Mouse (Mus musculus): Measurements from ENCODE around the gene Gbx2. TPM values are rescaled to one million over a fixed set of nuclear protein-coding genes. Genes with fewer than 3 reads are reported as not detected.

The Gbx2 gene
- polyA plus RNA-seq (2012; rRNA removed): 1.7 and 2.1 TPM in 2 replicates

DNA sequence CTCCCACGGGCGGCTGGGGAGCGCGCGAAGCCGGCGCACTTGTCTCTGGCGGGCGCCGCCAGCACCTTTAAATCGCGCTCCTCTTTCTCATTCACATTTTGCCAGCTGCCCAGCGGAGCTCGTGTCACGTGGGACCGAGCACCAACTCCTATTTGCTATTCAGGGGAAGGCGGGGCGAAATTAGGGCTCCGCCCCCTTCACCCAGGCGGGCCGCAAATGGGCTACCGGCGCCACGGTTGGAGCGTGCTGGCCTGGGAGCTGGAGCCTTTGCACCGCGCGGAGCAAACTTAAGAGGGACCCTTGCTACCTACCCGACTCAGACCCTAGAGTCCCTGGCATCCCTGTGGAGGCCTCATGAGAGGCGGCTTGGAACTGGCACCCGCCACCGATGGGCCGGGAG, at the start of gene Gbx2:
Gbx2 (minus strand) TSS at position 60 of the 400 bp plus-strand sequence.
- Histone ChIP-seq H3K4me3 (replicated peaks; ENCODE audit: insufficient read depth, low read depth, low read length) (no peak within 1 kb of the TSS), H3K4me1 (ENCODE audit: control insufficient read depth, insufficient read depth, low read length) (no peaks in the 10 kb centered on the region; the same call in 1 of the 2 replicates), H3K27ac (ENCODE audit: insufficient read depth, low read length) (no peak within 1 kb of the TSS), H3K27me3 (ENCODE audit: control insufficient read depth, insufficient read depth, low read length) (peaks cover 8% of the 10 kb centered on the region; the same call in 1 of the 2 replicates)
- WGBS: 2% methylated on average over 33 of the region's 33 CpGs
- TF ChIP-seq CTCF (IDR thresholded peaks at IDR 0.05; ENCODE audit: borderline replicate concordance, insufficient read depth, low read depth, low read length): no peak
- no peak for TF ChIP-seq POLR2A (IDR thresholded peaks at IDR 0.05; ENCODE audit: borderline replicate concordance, insufficient read depth, low read length)
- no peak for DNase-seq

DNA sequence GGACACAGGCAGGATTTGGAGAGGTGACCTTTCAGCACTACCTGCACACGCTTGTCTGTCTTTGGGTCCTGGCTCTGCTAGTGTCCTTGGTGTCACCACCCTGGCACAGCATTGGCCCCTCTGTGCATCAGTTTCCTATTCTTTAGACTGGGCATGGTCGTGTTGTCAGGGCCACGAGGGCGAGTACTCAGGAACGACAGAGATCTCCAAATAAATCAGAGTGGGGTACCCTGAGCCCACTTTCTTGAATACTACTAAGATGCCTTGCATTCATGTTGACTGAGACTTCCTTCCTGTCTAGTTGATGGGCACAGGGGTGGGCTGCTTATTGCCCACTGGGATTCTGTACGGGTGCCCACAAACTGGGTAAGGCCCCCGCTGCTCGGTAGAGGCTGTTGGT, 46.3 kb upstream of the Gbx2 start:
- Histone ChIP-seq H3K4me3 (replicated peaks; ENCODE audit: insufficient read depth, low read depth, low read length) (no peak overlapping the region), H3K4me1 (ENCODE audit: control insufficient read depth, insufficient read depth, low read length) (no peaks in the 10 kb centered on the region), H3K27ac (ENCODE audit: insufficient read depth, low read length) (no peak overlapping the region), H3K27me3 (ENCODE audit: control insufficient read depth, insufficient read depth, low read length) (no peaks in the 10 kb centered on the region)
- no peak for DNase-seq
- WGBS: 91% methylated on average over 8 of the region's 8 CpGs
- no peak for TF ChIP-seq CTCF (IDR thresholded peaks at IDR 0.05; ENCODE audit: borderline replicate concordance, insufficient read depth, low read depth, low read length)

DNA sequence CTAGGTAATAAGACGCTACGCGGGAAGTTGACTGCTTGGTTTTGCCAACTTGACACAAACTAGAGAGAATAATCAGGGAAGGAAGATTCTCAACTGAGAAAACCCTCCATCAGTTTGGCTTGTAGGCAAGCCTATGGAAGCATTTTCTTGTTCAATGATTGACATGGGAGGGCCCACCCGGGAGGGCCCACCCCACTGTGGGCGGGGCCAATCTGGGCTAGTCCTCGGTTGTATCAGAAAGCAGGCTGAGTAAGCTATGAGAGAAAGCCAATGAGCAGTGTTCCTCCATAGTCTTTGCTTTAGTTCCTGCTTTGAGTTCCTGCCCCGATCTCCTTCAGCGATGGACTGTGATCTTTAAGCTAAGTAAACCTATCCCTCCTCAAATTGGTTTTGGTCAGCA, 45.4 kb upstream of the Gbx2 start:
- H3K4me1 ChIP-seq (ENCODE audit: control insufficient read depth, insufficient read depth, low read length): no peaks in the 10 kb centered on the region
- no peak overlapping the region for H3K4me3 ChIP-seq (replicated peaks; ENCODE audit: insufficient read depth, low read depth, low read length)
- 77% methylated on average over 8 of the region's 8 CpGs for WGBS
- H3K27me3 ChIP-seq (ENCODE audit: control insufficient read depth, insufficient read depth, low read length): no peaks in the 10 kb centered on the region
- DNase-seq: no peak
- TF ChIP-seq CTCF (IDR thresholded peaks at IDR 0.05; ENCODE audit: borderline replicate concordance, insufficient read depth, low read depth, low read length) (no peak), POLR2A (IDR thresholded peaks at IDR 0.05; ENCODE audit: borderline replicate concordance, insufficient read depth, low read length) (no peak)
- no peak overlapping the region for H3K27ac ChIP-seq (ENCODE audit: insufficient read depth, low read length)

DNA sequence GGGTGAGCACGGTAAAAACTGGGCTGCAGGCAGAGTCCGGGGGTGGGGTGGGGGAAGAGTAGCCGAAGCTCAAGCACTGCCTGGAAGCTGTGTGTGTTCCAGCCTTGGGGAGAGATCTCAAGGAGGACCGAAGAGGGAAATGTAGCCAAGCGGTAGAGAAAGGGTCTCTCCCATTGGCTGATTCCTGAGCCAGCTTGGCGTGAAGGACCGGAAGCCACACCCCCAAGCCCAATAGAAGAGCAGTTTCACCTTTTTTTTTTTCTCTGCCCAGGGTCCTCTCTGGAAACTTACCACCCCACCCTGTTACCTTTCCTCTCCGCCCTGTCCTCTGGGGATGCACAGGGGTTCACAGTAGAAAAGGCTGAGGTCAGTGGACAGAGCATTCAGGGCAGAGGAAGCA, 43.6 kb upstream of the Gbx2 start:
- Histone ChIP-seq H3K4me3 (replicated peaks; ENCODE audit: insufficient read depth, low read depth, low read length) (no peak overlapping the region), H3K27me3 (ENCODE audit: control insufficient read depth, insufficient read depth, low read length) (no peaks in the 10 kb centered on the region), H3K4me1 (ENCODE audit: control insufficient read depth, insufficient read depth, low read length) (no peaks in the 10 kb centered on the region), H3K27ac (ENCODE audit: insufficient read depth, low read length) (no peak overlapping the region)
- TF ChIP-seq POLR2A (IDR thresholded peaks at IDR 0.05; ENCODE audit: borderline replicate concordance, insufficient read depth, low read length) (no peak), CTCF (IDR thresholded peaks at IDR 0.05; ENCODE audit: borderline replicate concordance, insufficient read depth, low read depth, low read length) (no peak)
- no peak for DNase-seq
- WGBS: 70% methylated on average over 8 of the region's 8 CpGs

DNA sequence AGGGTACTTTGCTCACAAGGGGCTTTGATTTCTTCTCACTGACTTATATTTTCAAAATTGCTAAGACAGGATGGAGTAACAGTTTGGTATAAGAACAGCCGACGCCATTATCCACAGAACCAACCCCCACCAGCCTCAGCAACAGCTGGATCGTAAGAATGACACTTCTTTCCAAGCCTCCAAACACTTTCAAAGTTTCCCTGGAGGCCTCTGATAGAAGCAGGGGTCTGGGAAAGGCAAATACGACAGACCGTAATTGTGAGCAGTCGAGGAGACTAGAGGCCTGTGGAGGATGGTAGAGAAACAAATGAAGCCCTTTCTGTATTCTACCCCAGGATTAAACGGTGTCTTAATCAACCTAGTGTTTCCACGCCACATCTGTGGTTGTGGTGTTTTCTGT, 40.9 kb upstream of the Gbx2 start:
- H3K27me3 ChIP-seq (ENCODE audit: control insufficient read depth, insufficient read depth, low read length): no peaks in the 10 kb centered on the region
- H3K27ac ChIP-seq (ENCODE audit: insufficient read depth, low read length): no peak overlapping the region
- DNase-seq: no peak
- no peak for TF ChIP-seq POLR2A (IDR thresholded peaks at IDR 0.05; ENCODE audit: borderline replicate concordance, insufficient read depth, low read length)
- no peak for TF ChIP-seq CTCF (IDR thresholded peaks at IDR 0.05; ENCODE audit: borderline replicate concordance, insufficient read depth, low read depth, low read length)
- WGBS: 77% methylated on average over 8 of the region's 8 CpGs
- no peaks in the 10 kb centered on the region for H3K4me1 ChIP-seq (ENCODE audit: control insufficient read depth, insufficient read depth, low read length)
- H3K4me3 ChIP-seq (replicated peaks; ENCODE audit: insufficient read depth, low read depth, low read length): no peak overlapping the region

DNA sequence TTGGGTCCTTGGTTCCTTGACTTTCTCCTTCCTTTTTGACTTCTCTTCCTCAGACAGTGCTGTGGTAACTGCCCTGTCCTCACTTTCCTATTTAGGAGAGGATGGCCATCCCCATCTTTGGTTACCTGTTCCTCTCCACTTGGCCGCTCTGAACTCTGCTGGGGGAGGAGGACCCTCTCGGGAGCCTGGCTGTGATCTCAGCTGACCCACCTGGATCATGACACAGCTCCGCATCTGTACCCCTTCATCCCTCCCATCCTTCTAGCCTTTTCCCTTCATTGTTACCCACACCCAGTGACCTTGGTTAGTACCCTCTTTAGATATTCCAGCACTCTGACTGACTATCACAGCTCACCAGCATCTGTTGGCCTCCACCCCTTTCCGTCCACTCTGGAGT, 38.7 kb upstream of the Gbx2 start:
- DNase-seq: no peak
- TF ChIP-seq POLR2A (IDR thresholded peaks at IDR 0.05; ENCODE audit: borderline replicate concordance, insufficient read depth, low read length) (no peak), CTCF (IDR thresholded peaks at IDR 0.05; ENCODE audit: borderline replicate concordance, insufficient read depth, low read depth, low read length) (no peak)
- 82% methylated on average over 4 of the region's 4 CpGs for WGBS
- no peak overlapping the region for H3K4me3 ChIP-seq (replicated peaks; ENCODE audit: insufficient read depth, low read depth, low read length)
- H3K27ac ChIP-seq (ENCODE audit: insufficient read depth, low read length): no peak overlapping the region
- no peaks in the 10 kb centered on the region for H3K27me3 ChIP-seq (ENCODE audit: control insufficient read depth, insufficient read depth, low read length)
- no peaks in the 10 kb centered on the region for H3K4me1 ChIP-seq (ENCODE audit: control insufficient read depth, insufficient read depth, low read length)

DNA sequence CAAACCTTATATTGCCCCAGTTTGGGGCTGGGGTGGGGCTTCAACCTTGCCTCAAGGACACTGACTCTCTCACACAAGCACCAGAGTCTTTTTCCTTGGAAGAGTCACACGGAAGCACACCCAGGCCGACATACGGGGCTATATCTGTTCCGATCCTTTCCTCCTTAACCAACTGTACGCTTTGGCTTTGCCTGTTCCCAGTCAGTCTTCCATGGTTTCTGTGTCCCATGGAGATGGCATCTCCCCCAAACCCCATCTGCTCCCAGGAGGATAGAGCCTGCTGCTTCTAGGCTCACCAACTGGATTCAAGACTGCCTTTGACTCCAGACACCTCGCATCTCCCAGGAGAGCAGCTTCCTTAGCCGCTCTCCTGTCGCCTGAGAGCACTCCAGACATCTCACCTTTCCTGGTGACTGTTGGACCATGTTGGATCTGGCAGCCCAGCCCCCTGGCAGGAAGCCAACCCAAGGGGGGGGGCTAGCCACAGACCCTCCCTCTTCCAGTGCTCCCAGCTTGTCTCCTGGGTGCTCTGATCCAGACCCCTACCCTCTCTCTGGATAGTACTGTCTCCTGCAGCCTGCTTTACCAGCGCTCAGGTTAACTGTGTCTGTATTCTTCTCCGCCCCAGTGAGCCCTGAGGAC, 38.2 kb upstream of the Gbx2 start:
- Histone ChIP-seq H3K4me1 (ENCODE audit: control insufficient read depth, insufficient read depth, low read length) (no peaks in the 10 kb centered on the region), H3K27me3 (ENCODE audit: control insufficient read depth, insufficient read depth, low read length) (no peaks in the 10 kb centered on the region), H3K4me3 (replicated peaks; ENCODE audit: insufficient read depth, low read depth, low read length) (no peak overlapping the region), H3K27ac (ENCODE audit: insufficient read depth, low read length) (no peak overlapping the region)
- no peak for TF ChIP-seq POLR2A (IDR thresholded peaks at IDR 0.05; ENCODE audit: borderline replicate concordance, insufficient read depth, low read length)
- no peak for TF ChIP-seq CTCF (IDR thresholded peaks at IDR 0.05; ENCODE audit: borderline replicate concordance, insufficient read depth, low read depth, low read length)
- WGBS: 39% methylated on average over 10 of the region's 10 CpGs
- DNase-seq: peak in 1 of 2 experiments; percentile 14

DNA sequence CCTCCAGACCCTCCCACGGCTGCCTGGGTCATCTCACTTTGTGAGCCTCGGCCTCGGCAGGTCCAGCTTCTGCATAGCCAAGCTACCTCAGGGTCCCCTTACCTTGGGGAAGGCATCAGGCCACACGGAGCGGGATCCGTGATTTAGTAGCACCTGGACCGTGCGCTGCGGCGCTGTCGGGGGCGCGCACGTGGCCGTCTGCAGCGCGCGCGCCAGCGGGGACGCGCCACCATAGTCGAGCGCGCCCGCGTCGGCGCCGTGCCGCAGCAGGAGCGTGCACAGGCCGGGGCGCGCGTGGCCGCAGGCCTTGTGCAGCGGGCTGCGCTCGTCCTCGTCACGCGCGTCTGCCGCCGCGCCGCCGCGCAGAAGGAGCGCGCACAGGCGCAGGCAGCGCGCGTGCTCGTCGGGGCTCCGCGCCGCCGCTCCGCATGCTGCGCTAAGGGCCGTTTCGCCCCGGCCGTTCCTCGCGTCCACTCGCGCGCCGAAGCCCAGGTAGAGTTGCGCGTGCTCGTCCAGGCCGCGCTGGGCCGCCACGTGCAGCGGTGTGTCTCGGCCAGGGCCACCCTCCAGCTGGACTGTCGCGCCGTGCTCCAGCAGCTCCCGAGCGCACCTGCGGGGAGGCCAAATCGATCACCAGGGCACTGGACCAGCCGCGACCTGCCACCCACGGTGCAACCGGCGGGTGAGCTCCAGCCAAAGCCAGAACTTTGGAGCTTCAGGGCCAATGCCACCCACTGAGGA, 37.3 kb upstream of the Gbx2 start:
- Histone ChIP-seq H3K27ac (ENCODE audit: insufficient read depth, low read length) (no peak overlapping the region), H3K4me3 (replicated peaks; ENCODE audit: insufficient read depth, low read depth, low read length) (peak overlapping the region; percentile 66), H3K4me1 (ENCODE audit: control insufficient read depth, insufficient read depth, low read length) (no peaks in the 10 kb centered on the region), H3K27me3 (ENCODE audit: control insufficient read depth, insufficient read depth, low read length) (no peaks in the 10 kb centered on the region)
- TF ChIP-seq CTCF (IDR thresholded peaks at IDR 0.05; ENCODE audit: borderline replicate concordance, insufficient read depth, low read depth, low read length) (no peak), POLR2A (IDR thresholded peaks at IDR 0.05; ENCODE audit: borderline replicate concordance, insufficient read depth, low read length) (no peak)
- peak; percentile 66 to 73 for DNase-seq
- WGBS: under 1% methylated on average over 92 of the region's 95 CpGs
